Mouse (Mus musculus) adrenal gland, postnatal 4 days (tissue): ENCODE measurements around the gene Prm2. TPM values are rescaled to one million over a fixed set of nuclear protein-coding genes. Genes with fewer than 3 reads are reported as not detected.

Experiments used
- DNase-seq, 2 experiments: peaks; one replicate each; pipeline ENCODE4 v3.0.0; 2021 to 2022; ENCODE audit warnings: low spot score in 2 of 2, mixed read lengths in 2 of 2
- total RNA-seq, 2 experiments: library from RNA; stranded (reverse); gene quantifications; 2 replicates each; pipeline ENCODE4 v1.2.3; 2021

The Prm2 gene
- total RNA-seq, 2 experiments from 2014 or later = not detected

- DNase-seq = no peak
Observed at GRCm38 (mm10) chr16:10777579-10778160, 18.3 kb downstream of the Prm2 start.

DNA sequence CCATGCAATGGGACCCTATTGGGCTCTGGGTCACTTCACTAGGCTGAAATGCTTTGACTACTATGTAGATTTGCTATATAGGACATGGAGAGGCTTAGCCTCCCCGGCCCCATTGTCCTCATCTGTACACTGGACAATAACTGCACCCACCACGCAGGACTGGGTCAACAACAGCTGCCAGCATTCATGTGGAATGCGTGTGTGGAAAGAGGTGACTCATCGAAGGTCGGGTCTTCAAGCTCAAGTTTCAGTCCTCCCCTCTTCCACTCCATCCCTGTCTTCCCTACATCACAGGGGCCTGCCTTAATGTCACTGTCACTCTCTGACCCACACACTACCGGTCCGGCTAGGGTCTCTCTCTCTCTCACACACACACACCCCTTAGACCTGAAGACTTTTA lies 19.6 kb downstream of the Prm2 start:
- DNase-seq = no peak

DNA sequence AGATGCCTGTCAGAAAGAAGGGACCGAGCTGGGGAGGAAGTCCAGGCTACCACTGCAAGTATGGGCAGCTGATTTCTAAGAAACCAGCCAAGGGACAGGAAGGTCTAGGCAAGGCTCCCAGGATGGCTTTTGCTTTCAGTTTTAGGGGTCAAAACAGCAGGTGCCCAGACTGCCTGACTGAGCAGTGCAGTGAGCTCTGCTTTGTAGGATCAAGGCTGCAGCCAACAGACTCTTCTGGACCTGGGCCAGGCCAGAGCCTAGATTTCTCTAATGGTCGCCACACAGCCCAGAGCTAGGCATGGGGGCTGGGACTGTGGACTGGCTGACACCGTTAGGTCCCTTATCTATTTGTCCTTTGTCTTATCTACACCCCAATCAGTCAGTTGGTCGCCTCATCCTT lies 21.2 kb downstream of the Prm2 start:
- no peak for DNase-seq

DNA sequence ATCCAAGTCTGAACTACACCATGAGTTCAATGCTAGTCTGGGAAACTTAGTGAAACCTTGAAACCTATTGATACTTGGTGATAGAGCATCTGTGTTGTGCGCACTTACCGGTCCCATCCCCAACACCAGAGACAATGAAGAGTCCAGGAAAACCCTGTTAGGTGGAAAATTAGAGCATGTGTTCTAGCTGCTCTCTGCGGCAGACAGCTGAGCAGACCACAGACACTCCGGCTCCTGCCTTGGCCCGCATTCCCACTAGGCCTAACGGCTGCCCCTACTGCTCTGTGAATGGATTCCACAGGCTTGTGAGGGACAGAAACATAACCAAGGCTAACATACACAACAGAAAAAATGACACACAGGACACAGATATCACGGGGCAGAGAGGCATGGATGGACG lies 22.4 kb downstream of the Prm2 start:
- no peak for DNase-seq

GRCm38 (mm10) chr16:10771769-10772510 lies 24.0 kb downstream of the Prm2 start:
- no peak for DNase-seq

GRCm38 (mm10) chr16:10770531-10771325 lies 25.2 kb downstream of the Prm2 start:
- no peak for DNase-seq

DNA sequence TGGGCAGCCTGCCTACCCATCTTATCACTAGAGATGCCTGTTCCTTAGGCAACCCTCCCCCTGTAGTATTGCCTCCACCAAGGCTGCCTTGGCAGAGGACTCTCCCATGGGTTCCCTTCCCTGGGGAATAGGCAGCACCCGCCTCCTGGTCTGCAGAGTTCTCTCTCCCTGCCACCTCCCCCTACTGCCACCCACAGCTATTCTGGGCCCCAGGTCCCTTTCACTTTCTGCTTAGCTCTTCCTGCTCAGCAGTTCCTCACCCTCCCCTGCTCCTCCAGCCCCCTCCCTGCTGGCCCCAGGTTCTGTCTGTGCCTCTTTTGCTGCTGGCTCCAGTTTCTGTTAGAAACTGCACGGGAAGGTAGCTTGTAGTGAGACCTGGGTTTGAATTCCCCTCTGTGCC lies 26.3 kb downstream of the Prm2 start:
- no peak for DNase-seq

GRCm38 (mm10) chr16:10768821-10769220 lies 27.1 kb downstream of the Prm2 start:
- peak in 1 of 2 experiments; percentile 32 for DNase-seq

- DNase-seq = peak in 1 of 2 experiments; percentile 57
Observed at GRCm38 (mm10) chr16:10767158-10767557, 28.8 kb downstream of the Prm2 start.

- no peak for DNase-seq
Observed at GRCm38 (mm10) chr16:10764323-10764722, 31.6 kb downstream of the Prm2 start.

- no peak for DNase-seq
Observed at GRCm38 (mm10) chr16:10763540-10764264, 32.2 kb downstream of the Prm2 start.

DNA sequence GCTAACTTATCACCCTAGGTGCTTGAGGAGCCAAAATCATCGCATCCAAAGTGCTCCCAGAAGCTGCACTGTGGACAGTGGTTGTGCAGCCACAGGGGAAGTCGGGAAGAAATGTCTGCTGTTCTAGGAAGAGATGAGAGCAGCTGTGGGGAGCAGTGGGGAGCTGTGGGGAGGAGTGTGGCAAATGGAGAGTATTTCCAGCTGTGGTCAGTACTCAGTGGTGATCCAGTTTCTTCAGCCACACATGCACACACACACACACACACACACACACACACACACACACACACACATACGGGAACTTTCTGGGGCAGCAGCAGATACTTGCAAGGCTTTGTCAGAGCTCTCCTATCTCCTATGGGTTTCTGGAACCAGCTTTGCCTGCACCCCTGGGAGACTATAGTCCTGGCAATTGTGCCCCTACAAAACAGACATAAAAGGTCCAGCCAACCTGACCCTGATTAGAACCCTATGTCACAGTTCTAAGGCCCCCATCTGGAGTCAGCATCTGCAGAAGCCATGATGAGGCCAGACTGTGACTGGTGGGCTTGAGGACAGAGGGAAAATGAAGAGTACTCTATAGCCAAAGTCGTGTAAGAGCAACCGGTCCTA lies 33.3 kb downstream of the Prm2 start:
- DNase-seq = no peak

- no peak for DNase-seq
Observed at GRCm38 (mm10) chr16:10761182-10761581, 34.8 kb downstream of the Prm2 start.

- no peak for DNase-seq
Observed at GRCm38 (mm10) chr16:10756168-10756567, 39.8 kb downstream of the Prm2 start.

- DNase-seq = peak in 1 of 2 experiments; percentile 37
Observed at GRCm38 (mm10) chr16:10754521-10755296, 41.2 kb downstream of the Prm2 start.

DNA sequence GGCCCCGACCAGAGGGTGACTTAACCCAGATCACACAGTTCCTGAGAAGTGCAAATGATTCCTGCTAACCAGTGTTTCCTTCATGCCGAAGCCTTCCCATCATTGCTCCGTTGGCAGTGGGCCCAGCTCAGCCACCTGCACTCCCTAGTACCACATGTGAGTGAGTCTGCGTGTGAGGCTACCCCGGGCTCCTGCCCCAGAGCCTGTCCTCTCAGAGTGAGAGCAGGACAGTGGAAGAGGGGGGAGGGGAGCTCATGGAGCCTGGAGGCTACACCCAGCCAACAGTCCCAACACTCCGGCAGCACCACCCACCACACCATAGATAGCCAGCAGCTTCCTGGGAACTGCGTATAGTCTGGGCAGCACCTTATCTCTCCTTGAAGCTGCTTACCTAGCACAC lies 46.1 kb downstream of the Prm2 start:
- no peak for DNase-seq

- no peak for DNase-seq
Observed at GRCm38 (mm10) chr16:10749226-10749625, 46.7 kb downstream of the Prm2 start.
